Mouse (Mus musculus): Measurements from ENCODE around the gene Hsf2bp.

Gene Hsf2bp

DNA sequence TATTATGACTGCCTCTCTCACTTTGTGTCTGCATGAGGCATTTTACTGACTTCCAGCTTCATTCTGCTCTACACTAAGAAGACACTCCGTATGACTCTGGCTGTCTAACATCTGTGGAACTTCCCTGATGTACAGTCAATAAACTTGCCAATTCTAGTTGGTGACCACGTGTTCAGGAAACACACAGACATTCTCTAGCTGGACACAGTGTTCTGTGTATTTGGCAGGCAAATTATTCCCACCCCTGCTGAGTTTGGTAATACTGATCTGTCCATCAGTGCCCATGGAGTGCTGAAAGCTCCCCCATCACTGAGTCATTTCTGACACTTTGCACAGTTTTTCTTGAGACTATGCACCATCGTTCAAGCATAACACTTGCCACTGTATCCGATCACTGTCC, 56.3 kb downstream of the Hsf2bp start:
- no peak for DNase-seq

GRCm38 (mm10) chr17:31977131-31977530, 59.0 kb downstream of the Hsf2bp start:
- no peak for DNase-seq

DNA sequence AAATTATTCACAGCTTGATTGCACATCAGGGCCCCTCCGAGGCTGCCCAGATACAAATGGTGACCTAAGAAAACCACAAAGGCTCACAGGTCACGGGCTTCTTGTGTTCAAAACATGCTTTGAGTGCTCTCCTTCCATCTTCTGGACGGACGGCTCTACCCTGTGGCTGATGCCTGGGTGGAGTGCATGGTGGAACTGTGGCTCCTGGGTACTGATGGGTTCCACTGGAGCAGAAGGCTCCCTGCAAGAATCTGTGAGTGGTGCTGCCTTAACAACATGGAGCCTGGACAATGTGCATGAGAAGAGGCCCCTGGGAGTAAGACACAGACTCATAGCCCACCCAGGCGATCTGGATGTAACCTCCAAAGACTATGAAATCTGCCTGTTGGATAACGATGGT, 59.6 kb downstream of the Hsf2bp start:
- no peak for DNase-seq

DNA sequence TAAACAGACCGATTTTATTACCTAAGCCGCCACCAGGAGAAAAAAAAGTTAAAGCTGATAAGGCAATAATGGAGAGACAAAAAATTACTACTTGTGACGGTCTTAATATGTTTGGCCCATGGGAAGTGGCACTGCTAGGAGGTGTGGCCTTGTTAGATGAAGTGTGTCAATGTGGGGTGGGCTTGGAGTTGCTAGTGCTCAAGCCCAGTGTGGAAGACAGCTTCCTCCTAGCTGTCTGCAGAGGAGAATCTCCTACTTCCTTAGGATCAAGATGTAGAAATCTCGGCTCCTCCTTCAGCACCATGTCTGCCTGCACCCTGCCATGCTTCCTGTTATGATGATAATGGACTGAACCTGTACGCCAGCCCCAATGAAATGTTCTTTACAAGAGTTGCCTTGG, 61.5 kb downstream of the Hsf2bp start:
- no peak for DNase-seq

DNA sequence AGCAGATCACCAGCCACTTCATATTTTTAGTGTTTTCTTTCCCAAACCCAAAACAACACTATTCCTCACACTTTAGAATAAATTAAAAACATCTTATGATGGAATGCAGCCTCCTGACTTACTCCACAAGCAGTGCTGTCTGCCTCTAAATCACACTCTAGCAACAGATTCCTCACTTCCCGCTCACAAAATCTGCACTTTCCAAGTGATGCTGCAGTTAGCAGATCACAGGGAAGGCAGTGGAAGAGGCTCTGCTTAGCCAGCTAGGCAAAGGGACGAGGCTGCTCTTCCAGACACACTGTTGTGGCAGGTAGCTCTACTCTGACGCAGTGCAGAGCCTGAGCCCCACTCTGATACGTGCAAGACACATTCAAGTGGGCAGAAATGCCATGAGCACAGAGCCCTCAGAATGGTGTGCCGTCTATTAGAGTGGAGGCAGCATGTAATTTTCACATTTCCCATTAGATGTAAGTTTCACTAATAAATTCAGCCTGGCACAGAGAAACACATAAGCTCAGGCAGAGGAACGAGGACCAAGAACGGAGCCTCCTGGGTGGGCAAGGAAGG, 62.4 kb downstream of the Hsf2bp start:
- DNase-seq: no peak

- no peak for DNase-seq
Observed at GRCm38 (mm10) chr17:31970890-31971289, 65.3 kb downstream of the Hsf2bp start.

GRCm38 (mm10) chr17:31968801-31969200, 67.3 kb downstream of the Hsf2bp start:
- no peak for DNase-seq

DNA sequence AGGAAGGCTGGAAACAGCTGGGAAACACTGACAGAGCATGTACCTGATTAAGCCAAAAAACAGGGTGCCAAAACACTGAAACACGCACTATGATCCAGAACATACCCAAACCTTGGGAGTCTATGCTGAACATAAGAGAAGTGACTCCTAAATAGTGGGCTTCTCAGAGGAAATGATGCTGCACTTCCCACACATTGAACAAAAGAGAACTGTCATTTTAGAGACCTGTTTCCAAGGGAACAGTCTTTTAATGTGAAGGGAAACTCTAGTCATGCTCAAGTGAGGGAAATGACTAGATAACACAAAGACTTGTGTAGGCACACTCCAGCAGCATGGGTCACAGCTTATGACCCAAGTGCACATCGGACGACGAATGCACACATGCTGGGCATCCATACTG, 68.8 kb downstream of the Hsf2bp start:
- no peak for DNase-seq

DNA sequence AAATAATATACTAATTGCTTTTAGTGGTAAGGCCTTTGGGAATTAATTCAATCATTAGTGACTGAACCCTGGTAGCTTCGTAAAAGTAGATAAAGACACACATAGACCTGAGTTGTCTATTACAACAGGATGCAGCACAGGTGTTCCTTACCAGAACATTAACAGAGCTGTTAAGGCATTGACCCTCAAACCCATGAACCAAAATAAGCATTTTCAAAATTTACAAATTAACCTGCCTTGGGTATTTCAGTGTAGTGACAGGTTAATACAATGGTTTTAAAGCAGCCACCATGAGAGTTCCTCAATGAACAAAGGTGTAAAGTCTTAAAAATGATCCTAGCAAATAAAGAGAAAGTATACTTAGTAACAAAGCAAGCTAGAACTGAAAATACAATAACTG, 69.6 kb downstream of the Hsf2bp start:
- no peak for DNase-seq

GRCm38 (mm10) chr17:31965623-31966022, 70.5 kb downstream of the Hsf2bp start:
- DNase-seq: no peak

DNA sequence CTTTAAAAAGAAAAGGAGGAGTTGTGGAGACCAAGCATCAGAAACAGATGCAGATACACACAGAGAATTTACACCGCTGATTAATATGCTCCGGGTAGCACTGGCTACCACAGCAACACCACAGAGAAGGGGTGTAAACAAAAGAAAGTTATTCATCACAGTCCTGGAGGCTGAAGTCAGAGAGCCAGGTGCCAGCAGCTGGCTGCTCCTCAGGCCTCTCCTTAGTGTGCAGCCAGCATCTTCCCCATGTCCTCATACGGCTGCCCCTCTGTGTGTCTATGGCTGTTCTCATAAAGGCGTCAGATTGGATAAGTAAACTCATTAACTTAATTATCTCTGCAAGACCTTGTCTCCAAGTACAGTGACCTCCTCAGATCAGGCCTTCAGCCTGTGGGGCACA, 73.2 kb downstream of the Hsf2bp start:
- no peak for DNase-seq

DNA sequence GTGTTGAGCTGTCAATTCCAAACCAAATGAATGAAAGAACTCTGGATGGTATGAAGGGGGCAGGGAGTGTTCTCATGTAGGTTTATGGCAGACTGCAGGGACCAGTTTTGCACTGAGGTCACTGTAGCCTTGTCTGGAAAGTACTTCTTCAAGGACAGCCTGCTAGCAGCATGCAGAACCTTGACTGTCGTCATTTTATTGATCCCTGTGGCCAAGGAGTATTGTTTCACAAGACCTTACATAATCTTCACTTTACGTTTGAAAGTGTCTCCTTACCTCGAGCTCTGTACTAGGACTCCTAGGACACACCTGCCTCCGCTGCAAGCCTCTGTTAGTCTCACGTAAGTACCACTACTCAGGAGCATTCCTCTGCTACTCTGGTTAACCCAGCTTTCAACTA, 73.9 kb downstream of the Hsf2bp start:
- no peak for DNase-seq

GRCm38 (mm10) chr17:31954551-31955140, 81.5 kb downstream of the Hsf2bp start:
- no peak for DNase-seq

GRCm38 (mm10) chr17:31949076-31949475, 87.1 kb downstream of the Hsf2bp start:
- no peak for DNase-seq

DNA sequence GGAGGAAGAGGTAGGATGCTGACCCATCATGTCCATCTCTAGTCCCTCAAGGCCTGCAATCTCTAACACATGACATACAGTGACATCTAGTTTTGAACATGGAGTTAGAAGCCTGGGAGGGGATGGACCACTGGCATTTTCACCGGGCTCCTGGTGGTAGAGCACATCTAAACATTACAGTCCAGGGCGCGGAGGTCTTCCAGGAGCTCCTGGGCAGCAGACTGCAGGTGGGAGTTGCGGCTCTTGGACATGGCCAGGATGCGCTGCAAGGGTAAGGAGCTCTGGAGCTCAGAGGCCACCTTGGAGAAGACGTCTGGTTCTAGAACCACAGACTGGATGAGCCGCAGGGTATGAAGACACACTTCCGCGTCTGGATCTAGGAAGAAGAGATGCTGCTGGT, 89.7 kb downstream of the Hsf2bp start:
- DNase-seq: no peak

DNA sequence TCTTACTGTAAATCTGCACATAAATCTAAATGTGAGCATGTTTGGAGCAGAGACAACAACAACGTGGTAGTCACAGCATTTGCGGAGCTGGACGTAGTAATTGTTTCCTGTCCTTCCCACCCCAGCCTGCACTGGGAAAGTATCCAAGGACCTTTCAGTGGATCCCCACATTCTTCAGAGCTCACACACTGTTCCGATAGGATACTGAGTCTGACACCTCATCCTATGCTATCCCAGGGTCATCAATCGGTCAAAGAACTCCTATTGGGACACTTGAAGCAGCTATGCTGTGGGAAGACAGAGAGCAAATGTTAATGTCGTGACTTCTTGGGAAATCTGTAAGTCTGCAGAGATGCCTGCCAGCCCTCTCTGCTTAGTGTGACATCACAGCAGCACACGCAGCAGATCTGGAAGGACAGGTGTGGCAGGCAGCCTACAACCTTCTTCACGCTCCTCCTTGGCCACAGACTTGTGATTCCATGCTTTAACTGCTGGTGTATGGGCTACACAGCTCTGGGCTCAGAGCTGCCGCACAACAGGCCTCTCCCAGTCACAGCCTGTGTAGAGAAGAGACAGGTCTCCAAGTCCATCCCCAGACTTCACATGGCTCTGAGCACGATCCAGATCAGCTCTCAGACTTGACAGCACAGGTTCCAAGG, 92.1 kb downstream of the Hsf2bp start:
- DNase-seq: no peak

DNA sequence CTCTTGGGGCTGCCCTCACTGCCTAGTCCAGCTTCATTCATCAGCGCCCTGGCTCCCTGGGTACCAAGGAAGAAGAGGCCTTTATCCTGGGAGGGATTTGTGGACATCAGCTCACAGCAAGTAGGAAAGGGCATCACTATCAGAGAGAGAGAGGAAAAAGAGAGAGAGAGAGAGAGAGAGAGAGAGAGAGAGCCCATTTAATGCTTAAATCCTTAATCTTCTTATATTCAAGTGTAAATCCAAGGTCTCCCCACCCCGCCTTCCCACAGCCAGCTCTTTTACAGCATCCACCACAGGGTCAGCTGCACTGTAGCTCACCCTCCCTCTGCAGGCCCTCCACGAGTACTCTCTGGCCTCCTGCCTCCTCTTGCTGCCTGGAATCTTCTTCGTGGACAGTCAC, 94.5 kb downstream of the Hsf2bp start:
- DNase-seq: no peak

- DNase-seq: no peak
Observed at GRCm38 (mm10) chr17:31940607-31941006, 95.5 kb downstream of the Hsf2bp start.

- DNase-seq: peak; percentile 55
Observed at GRCm38 (mm10) chr17:31939292-31940060, 96.7 kb downstream of the Hsf2bp start.

DNA sequence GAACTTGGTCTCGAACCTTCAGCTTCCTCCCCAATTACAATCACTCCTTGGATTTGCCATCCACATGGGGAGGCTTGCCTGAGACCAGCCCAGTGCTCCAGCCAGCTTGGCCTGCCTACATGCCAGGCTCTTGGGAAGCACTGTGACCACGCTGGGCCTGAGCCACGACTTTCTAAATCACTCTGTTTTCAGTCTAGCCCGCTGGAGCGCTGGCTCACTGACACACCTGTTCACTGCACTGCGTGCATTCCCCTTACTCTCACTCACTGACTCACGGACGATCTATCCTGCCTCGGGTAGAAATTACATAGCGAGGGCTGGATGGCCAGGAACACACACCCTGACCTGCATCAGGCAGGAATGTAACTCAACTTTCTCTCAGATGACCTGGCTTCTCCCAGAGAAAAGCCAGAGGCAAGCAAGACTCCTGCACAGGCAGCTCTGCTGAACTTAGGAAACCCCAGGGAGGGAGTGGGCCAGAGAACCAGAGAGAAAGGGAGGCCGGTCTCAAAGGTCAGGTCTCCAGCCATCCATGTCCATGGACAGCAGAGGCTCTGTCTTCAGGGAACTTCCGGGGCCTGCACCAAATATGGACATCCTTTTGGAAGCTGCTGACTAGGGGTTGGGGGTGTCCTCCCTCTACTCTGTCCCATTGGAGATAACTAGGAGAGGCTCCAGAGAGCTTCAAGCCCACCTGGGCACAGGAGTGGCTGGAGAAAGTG, 97.4 kb downstream of the Hsf2bp start:
- no peak for DNase-seq

DNA sequence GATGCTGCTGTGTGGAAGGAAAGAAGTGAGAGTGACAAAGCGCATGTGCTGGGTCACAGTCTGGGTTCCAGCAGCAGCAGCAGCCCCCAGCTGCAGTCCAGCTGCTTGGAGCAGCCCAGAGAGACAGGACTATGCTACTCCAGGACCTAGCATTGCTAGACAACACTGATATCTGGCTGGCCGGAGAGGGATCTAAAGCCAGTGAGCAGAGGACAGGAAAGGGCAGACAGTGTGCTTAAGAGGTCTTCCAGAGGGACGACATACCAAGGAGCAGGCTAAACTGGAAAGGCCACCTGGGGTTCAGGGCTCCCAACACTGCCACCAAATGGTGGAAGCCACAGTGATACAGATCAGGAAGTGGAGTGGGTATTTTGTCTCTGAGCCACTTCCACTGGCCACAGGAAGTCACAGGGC, 99.0 kb downstream of the Hsf2bp start:
- peak; percentile 81 for DNase-seq

DNA sequence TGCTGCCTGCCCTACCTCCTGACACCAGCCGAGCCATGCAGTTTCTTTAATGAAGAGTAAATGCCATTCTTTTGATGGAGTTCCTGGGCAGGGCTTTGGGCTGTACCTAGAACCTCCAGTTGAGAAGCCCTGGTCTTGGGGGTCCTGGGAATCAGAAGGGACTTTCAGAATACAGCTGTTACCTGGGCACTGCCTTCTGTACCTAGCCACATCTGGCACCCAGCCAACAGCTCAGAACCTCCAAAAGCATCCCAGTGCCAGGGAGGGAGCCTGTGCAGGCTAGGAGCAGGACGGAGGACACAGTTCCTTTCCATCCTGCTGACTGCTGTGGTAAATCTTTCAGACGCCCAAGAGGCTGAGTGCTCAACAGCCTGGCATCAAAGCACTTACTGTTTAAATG, 100.3 kb downstream of the Hsf2bp start:
- DNase-seq: no peak

- DNase-seq: no peak
Observed at GRCm38 (mm10) chr17:31935091-31935830, 100.9 kb downstream of the Hsf2bp start.

All from lung, postnatal 14 days (tissue).